Mouse (Mus musculus) heart, postnatal 0 days (tissue): ENCODE measurements around the gene Mbd3.

Experiments
- CTCF ChIP-seq: IDR thresholded peaks from 2 replicates; pipeline ENCODE4 v1.5.1; 2016; ENCODE audit warnings: antibody characterized with exemption, control low read depth, low read depth
- EP300 ChIP-seq: IDR thresholded peaks from 2 replicates; pipeline ENCODE4 v1.6.1; 2016; ENCODE audit warnings: antibody characterized with exemption, low read depth

DNA sequence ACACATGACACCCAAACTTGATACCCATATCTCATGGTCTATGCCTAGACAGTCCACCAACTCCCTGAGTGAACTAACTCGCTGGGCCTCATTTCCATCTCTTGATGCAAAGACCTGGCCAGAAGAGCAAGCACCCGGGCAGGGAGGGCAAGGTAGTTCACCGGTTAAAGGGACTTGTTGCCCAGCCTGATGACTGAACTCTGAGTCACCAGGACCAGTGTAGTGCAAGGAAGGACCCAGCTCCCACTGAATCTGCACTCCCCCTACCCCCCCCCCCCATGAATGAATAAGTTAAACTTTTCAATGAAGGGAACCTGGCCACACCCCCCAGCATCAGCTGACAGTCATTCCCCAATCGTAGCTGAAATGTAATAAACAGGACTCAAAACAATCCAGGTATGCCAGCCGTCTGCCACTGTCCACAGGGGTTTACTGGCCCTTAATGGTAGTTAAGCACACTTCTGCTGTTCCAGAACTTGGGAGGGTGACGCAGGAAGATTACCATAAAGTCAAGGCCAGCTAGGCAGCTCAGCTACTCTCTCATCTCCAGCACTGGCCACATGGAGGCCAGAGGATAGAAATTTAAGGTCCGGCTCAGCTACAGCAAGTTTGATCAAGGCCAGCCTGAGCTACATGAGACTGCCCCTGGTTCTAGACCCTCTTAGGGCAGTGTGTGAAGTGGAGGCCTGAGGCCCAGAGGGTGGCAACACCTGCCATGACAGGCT, 16.5 kb downstream of the Mbd3 start:
- TF ChIP-seq EP300: no peak
- no peak for TF ChIP-seq CTCF
